12 mouse cellular contexts compared by ENCODE assay signal in genomic region chr8:93592302-93592651, GRCm38 (mm10). TPM values are rescaled to one million over a fixed set of nuclear protein-coding genes. Genes with fewer than 3 reads are reported as not detected.
DNase-seq lines count a peak whose midpoint lies in the region; ATAC-seq and TF ChIP-seq lines count a peak whose summit lies in the region.
"Had no signal": no experiment of that assay in that cellular context is flagged by ENCODE, and none has a peak within 500 bp of the region (broad histone marks: within the 10 kb centered on the region; RNA-seq: fewer than 3 reads in every experiment).

No protein-coding gene starts in this region.

- H3K27ac ChIP-seq in forebrain, embryonic 13.5 days = peak overlapping the region; percentile 65; the same call in 1 of the 2 replicates
- no peak overlapping the region for H3K27ac ChIP-seq in forebrain, embryonic 12.5 days
- H3K27ac ChIP-seq in limb, embryonic 13.5 days = no peak overlapping the region
- no peak overlapping the region for H3K27ac ChIP-seq in limb, embryonic 10.5 days
- peak overlapping the region; percentile 74 for H3K27ac ChIP-seq in hindbrain, postnatal 0 days
- H3K27ac ChIP-seq: limb, embryonic 12.5 days; lung, embryonic 15.5 days had no signal

- WGBS in forebrain, embryonic 13.5 days = 8% methylated on average over 3 of the region's 3 CpGs
- 8% methylated on average over 3 of the region's 3 CpGs for WGBS in forebrain, embryonic 12.5 days
- 35% methylated on average over 3 of the region's 3 CpGs for WGBS in limb, embryonic 13.5 days
- WGBS in limb, embryonic 10.5 days = 31% methylated on average over 3 of the region's 3 CpGs
- WGBS in hindbrain, postnatal 0 days = 5% methylated on average over 3 of the region's 3 CpGs

- H3K4me3 ChIP-seq in forebrain, embryonic 13.5 days = no peak overlapping the region
- H3K4me3 ChIP-seq in forebrain, embryonic 12.5 days (replicated peaks) = no peak overlapping the region
- no peak overlapping the region for H3K4me3 ChIP-seq in limb, embryonic 13.5 days
- H3K4me3 ChIP-seq in limb, embryonic 10.5 days = no peak overlapping the region
- H3K4me3 ChIP-seq in hindbrain, postnatal 0 days (ENCODE audit: low read length) = no peak overlapping the region
- H3K4me3 ChIP-seq: limb, embryonic 12.5 days; lung, embryonic 15.5 days had no signal

- TF ChIP-seq CTCF in hindbrain, postnatal 0 days (IDR thresholded peaks at IDR 0.05; ENCODE audit: low read depth) = no peak

- H3K9me3 ChIP-seq in forebrain, embryonic 13.5 days (replicated peaks) = no peaks in the 10 kb centered on the region
- no peaks in the 10 kb centered on the region for H3K9me3 ChIP-seq in forebrain, embryonic 12.5 days
- H3K9me3 ChIP-seq in limb, embryonic 13.5 days = no peaks in the 10 kb centered on the region
- H3K9me3 ChIP-seq in limb, embryonic 10.5 days (replicated peaks) = no peaks in the 10 kb centered on the region
- H3K9me3 ChIP-seq in hindbrain, postnatal 0 days (ENCODE audit: low read length) = no peaks in the 10 kb centered on the region
- H3K9me3 ChIP-seq: limb, embryonic 12.5 days; lung, embryonic 15.5 days had no signal

- no peaks in the 10 kb centered on the region for H3K36me3 ChIP-seq in forebrain, embryonic 13.5 days (ENCODE audit: poor library complexity, severe bottlenecking)
- H3K36me3 ChIP-seq in forebrain, embryonic 12.5 days (replicated peaks) = no peaks in the 10 kb centered on the region
- no peaks in the 10 kb centered on the region for H3K36me3 ChIP-seq in limb, embryonic 13.5 days
- H3K36me3 ChIP-seq in limb, embryonic 10.5 days = no peaks in the 10 kb centered on the region
- no peaks in the 10 kb centered on the region for H3K36me3 ChIP-seq in hindbrain, postnatal 0 days (ENCODE audit: insufficient read depth, low read length)
- H3K36me3 ChIP-seq: limb, embryonic 12.5 days; lung, embryonic 15.5 days had no signal

- H3K4me2 ChIP-seq in forebrain, embryonic 13.5 days = no peak overlapping the region
- H3K4me2 ChIP-seq in forebrain, embryonic 12.5 days = no peak overlapping the region
- no peak overlapping the region for H3K4me2 ChIP-seq in limb, embryonic 13.5 days (replicated peaks)
- H3K4me2 ChIP-seq in hindbrain, postnatal 0 days (ENCODE audit: low read depth, low read length) = no peak overlapping the region
- H3K4me2 ChIP-seq: limb, embryonic 12.5 days; lung, embryonic 15.5 days had no signal

- peaks cover 12% of the 10 kb centered on the region; the same call in 1 of the 2 replicates for H3K4me1 ChIP-seq in forebrain, embryonic 13.5 days
- H3K4me1 ChIP-seq in forebrain, embryonic 12.5 days = peaks cover 9% of the 10 kb centered on the region; the same call in 1 of the 2 replicates
- H3K4me1 ChIP-seq in limb, embryonic 13.5 days = no peaks in the 10 kb centered on the region
- no peaks in the 10 kb centered on the region for H3K4me1 ChIP-seq in limb, embryonic 10.5 days
- H3K4me1 ChIP-seq in hindbrain, postnatal 0 days (ENCODE audit: insufficient read depth, low read length) = peaks cover 5% of the 10 kb centered on the region; the same call in 1 of the 2 replicates
- H3K4me1 ChIP-seq: limb, embryonic 12.5 days; lung, embryonic 15.5 days had no signal

- peak overlapping the region; percentile 40 for H3K9ac ChIP-seq in forebrain, embryonic 13.5 days
- no peak overlapping the region for H3K9ac ChIP-seq in forebrain, embryonic 12.5 days
- 0 out of 2 replicates have a peak overlapping the region, but pooled peaks have one; percentile 35 for H3K9ac ChIP-seq in limb, embryonic 13.5 days
- H3K9ac ChIP-seq in hindbrain, postnatal 0 days (replicated peaks; ENCODE audit: low read length) = no peak overlapping the region
- H3K9ac ChIP-seq: limb, embryonic 12.5 days; lung, embryonic 15.5 days had no signal

- H3K27me3 ChIP-seq in forebrain, embryonic 13.5 days = no peaks in the 10 kb centered on the region
- H3K27me3 ChIP-seq in forebrain, embryonic 12.5 days = no peaks in the 10 kb centered on the region
- H3K27me3 ChIP-seq in limb, embryonic 13.5 days = no peaks in the 10 kb centered on the region
- no peaks in the 10 kb centered on the region for H3K27me3 ChIP-seq in limb, embryonic 10.5 days (ENCODE audit: low read depth, poor library complexity, severe bottlenecking)
- no peaks in the 10 kb centered on the region for H3K27me3 ChIP-seq in hindbrain, postnatal 0 days (ENCODE audit: insufficient read depth, low read length)
- H3K27me3 ChIP-seq: limb, embryonic 12.5 days; lung, embryonic 15.5 days had no signal

- no peak; the same call in 1 of the 2 replicates for ATAC-seq in forebrain, embryonic 13.5 days
- no peak; the same call in 1 of the 2 replicates for ATAC-seq in forebrain, embryonic 12.5 days (ENCODE audit: low FRiP score)
- ATAC-seq in limb, embryonic 13.5 days (ENCODE audit: low FRiP score, low read depth) = no peak
- ATAC-seq in hindbrain, postnatal 0 days = peak; percentile 8; the same call in 1 of the 2 replicates

- DNase-seq in limb, embryonic 10.5 days (ENCODE audit: low spot score) = no peak
- no peak for DNase-seq in hindbrain, postnatal 0 days (ENCODE audit: low spot score)
- no peak for DNase-seq in adrenal gland, postnatal 25 days
- DNase-seq in thymus, postnatal 4 days = no peak
- DNase-seq in embryo, embryonic 10.5 days (ENCODE audit: low spot score) = no peak

RNA-seq across cellular contexts. Expression of gene Ces5a, which starts 56.6 kb away (rescaled TPM):
- polyA plus RNA-seq in forebrain, embryonic 13.5 days (2015; fragmentation: Nextera tagmentation; extraction: Ambion mirVana) = 0.10 and 0.31 TPM in 2 replicates
- 0.14 TPM in 1 of 2 replicates, not detected in the other for polyA plus RNA-seq in forebrain, embryonic 12.5 days (2016; fragmentation: Nextera tagmentation; extraction: Ambion mirVana)
- not detected in 2 replicates for polyA plus RNA-seq in limb, embryonic 13.5 days (2015; fragmentation: Nextera tagmentation; extraction: Ambion mirVana)
- not detected in 2 replicates for polyA plus RNA-seq in limb, embryonic 10.5 days (2016; fragmentation: Nextera tagmentation; extraction: Ambion mirVana)
- total RNA-seq in hindbrain, postnatal 0 days (2014; rRNA removed) = 0.43 and 3.5 TPM in 2 replicates
- 0.73 and 1.2 TPM in 2 replicates for polyA plus RNA-seq in hindbrain, postnatal 0 days (2015; fragmentation: Nextera tagmentation; extraction: Ambion mirVana)
- total RNA-seq in adrenal gland, postnatal 25 days (2021) = not detected in 2 replicates
- total RNA-seq: ES-E14; megakaryocyte, adult 5-6 weeks had no signal
- polyA plus RNA-seq: limb, embryonic 12.5 days; lung, embryonic 15.5 days had no signal

Comparison
In these comparisons a context has a peak if more than half of its experiments do, and no peak if none do; other contexts are left out.
1. H3K27ac ChIP-seq: peak in forebrain, embryonic 13.5 days (single experiment) and hindbrain, postnatal 0 days (single experiment); none in forebrain, embryonic 12.5 days (single experiment), limb, embryonic 13.5 days (single experiment) and limb, embryonic 10.5 days (single experiment).
2. H3K9ac ChIP-seq: peak in forebrain, embryonic 13.5 days (single experiment) and limb, embryonic 13.5 days (single experiment); none in forebrain, embryonic 12.5 days (single experiment) and hindbrain, postnatal 0 days (single experiment).